Mouse (Mus musculus) E14TG2a.4 (cell line): ENCODE data around the gene Prex1.

Experiments used
- H3K27me3 ChIP-seq: 2 replicates; pipeline ENCODE4 v1.6.1; 2014; ENCODE audit warnings: low read length, control low read depth; ENCODE audit not compliant: insufficient read depth
- H3K36me3 ChIP-seq: 2 replicates; pipeline ENCODE4 v1.6.1; 2014; ENCODE audit warnings: low read length, control low read depth; ENCODE audit not compliant: insufficient read depth
- H3K4me1 ChIP-seq: replicated peaks from 2 replicates; pipeline ENCODE4 v1.6.1; 2014; ENCODE audit warnings: low read depth, low read length, control low read depth
- H3K4me3 ChIP-seq: replicated peaks from 2 replicates; pipeline ENCODE4 v1.5.1; 2014; ENCODE audit warnings: mild to moderate bottlenecking, low read length
- H3K9me3 ChIP-seq: 2 replicates; pipeline ENCODE4 v1.6.1; 2014; ENCODE audit warnings: low read length, control low read depth
- CTCF ChIP-seq: conservative IDR thresholded peaks from 2 replicates; pipeline ENCODE4 v1.5.1; 2014; ENCODE audit warnings: low read length
- NANOG ChIP-seq: IDR thresholded peaks from 2 replicates; pipeline ENCODE4 v1.6.1; 2014; ENCODE audit warnings: borderline replicate concordance, low read length, mixed read lengths
- POU5F1 ChIP-seq: IDR thresholded peaks from 2 replicates; pipeline ENCODE4 v1.6.1; 2014; ENCODE audit warnings: low read length, borderline replicate concordance

The Prex1 gene

DNA sequence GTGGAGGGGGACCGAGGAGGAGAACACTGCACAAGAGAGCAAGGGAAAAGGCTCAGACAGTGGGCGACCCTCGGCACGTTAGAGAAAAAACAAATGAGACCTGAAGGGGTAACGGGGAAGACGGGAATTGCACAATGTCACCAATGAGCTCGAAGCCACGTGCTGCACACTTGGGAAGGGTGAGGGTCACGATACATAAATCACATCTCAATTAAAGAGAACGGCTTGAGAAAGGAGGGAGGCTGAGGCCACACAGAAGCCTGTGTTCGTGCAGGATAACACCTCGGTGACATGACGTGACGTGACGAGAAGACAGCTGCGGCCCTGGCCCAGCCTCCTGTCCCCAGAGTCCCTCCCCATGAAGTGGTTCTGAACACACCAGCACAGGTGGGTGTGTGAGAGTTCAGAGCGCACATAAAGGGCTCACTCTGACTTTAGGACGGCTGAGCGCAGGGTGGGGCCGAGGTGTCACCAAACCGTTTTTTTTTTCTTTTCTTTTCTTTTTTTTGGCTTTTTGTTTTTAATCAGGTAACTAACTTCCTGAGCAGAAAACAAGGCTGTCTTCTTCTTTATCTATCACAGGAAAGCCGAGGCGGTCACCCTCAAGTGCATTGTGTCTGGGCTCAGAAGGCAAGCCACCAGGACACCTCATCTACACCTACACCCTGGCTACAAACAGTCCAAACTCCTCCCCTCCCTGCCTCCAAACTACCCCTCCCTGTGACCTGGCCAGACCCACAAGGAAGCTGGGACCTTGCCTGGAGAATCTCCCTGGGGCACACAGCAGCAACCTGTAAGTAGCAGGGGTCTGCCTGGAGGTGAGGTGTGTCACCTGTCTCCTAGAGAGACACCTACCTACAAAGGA lies 12.2 kb downstream of the Prex1 start:
- Histone ChIP-seq H3K27me3 (peaks cover 13% of the 10 kb centered on the region), H3K9me3 (peaks cover 14% of the 10 kb centered on the region), H3K36me3 (peaks cover 9% of the 10 kb centered on the region; the same call in 1 of the 2 replicates), H3K4me1 (peaks cover 31% of the 10 kb centered on the region), H3K4me3 (no peak overlapping the region)
- TF ChIP-seq POU5F1 (no peak), NANOG (no peak), CTCF (no peak)

DNA sequence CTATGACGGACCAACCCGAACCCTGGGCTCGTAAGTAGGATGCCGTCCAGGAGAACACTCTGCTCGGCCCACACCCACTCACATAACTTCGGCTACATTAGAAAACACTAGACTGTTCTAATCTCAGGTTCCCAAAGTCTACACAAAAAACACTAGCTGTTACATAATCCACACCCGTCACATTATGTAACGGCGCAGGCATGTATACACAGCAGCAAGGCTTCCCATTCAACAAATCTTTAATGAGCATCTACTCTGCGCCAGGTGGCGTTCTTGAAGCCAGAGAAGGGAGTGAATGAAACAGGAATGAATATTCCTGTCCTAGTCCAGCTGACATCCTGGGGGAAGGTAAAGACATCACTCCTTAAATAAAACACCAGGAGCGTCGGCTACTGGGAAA lies 12.9 kb downstream of the Prex1 start:
- Histone ChIP-seq H3K4me1 (peaks cover 31% of the 10 kb centered on the region), H3K27me3 (peaks cover 9% of the 10 kb centered on the region), H3K36me3 (peaks cover 9% of the 10 kb centered on the region; the same call in 1 of the 2 replicates), H3K9me3 (peaks cover 14% of the 10 kb centered on the region), H3K4me3 (peak overlapping the region; percentile 59)
- TF ChIP-seq POU5F1 (no peak), CTCF (no peak), NANOG (no peak)

DNA sequence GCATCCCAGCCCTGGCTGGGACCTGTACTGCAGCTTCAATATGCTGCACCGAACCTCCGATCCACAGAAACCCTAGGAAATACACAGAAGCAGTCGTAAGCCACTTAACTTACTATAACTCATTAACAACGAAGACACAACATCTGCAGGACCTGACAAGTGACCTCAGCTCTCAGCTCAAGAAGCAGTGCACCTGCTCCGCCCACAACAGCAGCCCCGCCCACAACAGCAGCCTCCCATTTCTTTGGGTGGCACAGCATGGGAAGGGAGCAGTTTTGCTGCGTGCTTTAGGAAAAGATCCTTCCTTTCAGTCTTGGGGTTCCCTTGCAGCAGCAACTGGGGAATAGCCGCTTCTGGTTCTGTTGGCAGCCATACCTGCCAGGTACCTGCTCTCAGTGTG lies 13.5 kb downstream of the Prex1 start:
- Histone ChIP-seq H3K9me3 (peaks cover 8% of the 10 kb centered on the region), H3K4me3 (peak overlapping the region; percentile 59), H3K4me1 (peaks cover 33% of the 10 kb centered on the region), H3K27me3 (peaks cover 4% of the 10 kb centered on the region; the same call in 1 of the 2 replicates), H3K36me3 (peaks cover 4% of the 10 kb centered on the region; the same call in 1 of the 2 replicates)
- TF ChIP-seq POU5F1 = no peak
- TF ChIP-seq CTCF = no peak
- no peak for TF ChIP-seq NANOG

DNA sequence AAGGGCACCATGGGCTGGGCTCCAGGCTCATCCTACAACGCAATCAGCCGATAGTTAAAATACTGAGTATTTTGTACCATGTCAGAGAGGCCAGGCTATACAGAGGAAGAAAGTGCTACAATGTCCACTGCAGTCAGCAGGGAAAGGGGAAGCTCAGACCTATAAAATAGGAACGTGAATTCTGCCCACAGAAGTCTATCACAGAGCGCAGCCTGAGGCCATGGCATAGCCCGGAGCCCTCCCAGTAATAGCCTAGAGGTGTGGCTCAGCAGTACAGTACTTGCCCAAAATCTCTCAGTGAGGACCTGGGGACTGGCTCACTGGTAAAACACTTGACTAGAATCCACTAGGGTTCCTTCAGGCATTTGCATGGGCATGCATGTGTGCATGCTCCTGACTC lies 14.1 kb downstream of the Prex1 start:
- H3K4me1 ChIP-seq = peaks cover 39% of the 10 kb centered on the region
- H3K9me3 ChIP-seq = peaks cover 2% of the 10 kb centered on the region
- H3K36me3 ChIP-seq = no peaks in the 10 kb centered on the region
- no peak for TF ChIP-seq POU5F1
- TF ChIP-seq CTCF = no peak
- no peak for TF ChIP-seq NANOG
- peaks cover 4% of the 10 kb centered on the region; the same call in 1 of the 2 replicates for H3K27me3 ChIP-seq
- 0 out of 2 replicates have a peak overlapping the region, but pooled peaks have one; percentile 59 for H3K4me3 ChIP-seq

DNA sequence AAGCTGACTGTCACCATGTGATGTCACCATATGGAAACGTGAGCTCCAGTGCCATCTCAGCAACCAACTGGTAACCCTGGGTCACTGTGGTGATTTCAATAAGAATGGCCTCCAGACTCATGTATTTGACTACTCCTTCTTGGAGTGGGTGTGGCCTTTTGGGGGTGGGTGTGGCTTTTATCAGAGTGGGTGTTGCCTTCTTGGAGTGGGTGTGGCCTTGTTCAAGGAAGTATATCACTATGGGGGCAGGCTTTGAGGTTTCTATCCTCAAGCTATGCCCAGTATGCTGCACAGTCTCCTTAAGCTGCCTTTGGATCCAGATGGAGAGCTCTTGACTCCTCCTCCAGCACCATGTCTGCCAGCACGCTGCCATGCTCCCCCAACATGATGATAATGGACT lies 19.0 kb downstream of the Prex1 start:
- Histone ChIP-seq H3K4me1 (peaks cover 48% of the 10 kb centered on the region), H3K27me3 (peaks cover 4% of the 10 kb centered on the region; the same call in 1 of the 2 replicates), H3K9me3 (no peaks in the 10 kb centered on the region), H3K36me3 (no peaks in the 10 kb centered on the region), H3K4me3 (no peak overlapping the region)
- TF ChIP-seq NANOG (no peak), CTCF (no peak), POU5F1 (no peak)

DNA sequence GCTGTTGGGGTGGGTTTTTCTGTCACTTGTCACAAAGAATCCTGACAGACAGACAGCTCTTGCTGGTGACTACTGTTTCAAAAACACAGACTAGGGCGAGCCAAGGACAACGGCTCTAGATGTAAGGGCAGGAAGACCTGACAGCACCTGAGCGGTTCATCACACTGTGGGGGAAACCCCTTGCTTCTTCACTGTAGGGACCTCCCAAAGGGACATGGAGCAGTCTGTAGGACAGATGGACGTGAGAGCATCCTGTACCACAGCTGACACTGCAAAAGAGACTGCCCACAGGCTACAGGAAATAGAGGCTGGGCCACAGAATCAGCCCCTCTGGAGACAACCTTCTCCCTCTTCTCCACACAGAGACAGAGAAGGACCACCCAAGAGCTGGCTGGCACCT lies 20.2 kb downstream of the Prex1 start:
- H3K27me3 ChIP-seq = peaks cover 4% of the 10 kb centered on the region; the same call in 1 of the 2 replicates
- no peaks in the 10 kb centered on the region for H3K9me3 ChIP-seq
- no peak overlapping the region for H3K4me3 ChIP-seq
- no peak for TF ChIP-seq NANOG
- no peak for TF ChIP-seq POU5F1
- no peak for TF ChIP-seq CTCF
- peaks cover 45% of the 10 kb centered on the region for H3K4me1 ChIP-seq
- H3K36me3 ChIP-seq = no peaks in the 10 kb centered on the region

DNA sequence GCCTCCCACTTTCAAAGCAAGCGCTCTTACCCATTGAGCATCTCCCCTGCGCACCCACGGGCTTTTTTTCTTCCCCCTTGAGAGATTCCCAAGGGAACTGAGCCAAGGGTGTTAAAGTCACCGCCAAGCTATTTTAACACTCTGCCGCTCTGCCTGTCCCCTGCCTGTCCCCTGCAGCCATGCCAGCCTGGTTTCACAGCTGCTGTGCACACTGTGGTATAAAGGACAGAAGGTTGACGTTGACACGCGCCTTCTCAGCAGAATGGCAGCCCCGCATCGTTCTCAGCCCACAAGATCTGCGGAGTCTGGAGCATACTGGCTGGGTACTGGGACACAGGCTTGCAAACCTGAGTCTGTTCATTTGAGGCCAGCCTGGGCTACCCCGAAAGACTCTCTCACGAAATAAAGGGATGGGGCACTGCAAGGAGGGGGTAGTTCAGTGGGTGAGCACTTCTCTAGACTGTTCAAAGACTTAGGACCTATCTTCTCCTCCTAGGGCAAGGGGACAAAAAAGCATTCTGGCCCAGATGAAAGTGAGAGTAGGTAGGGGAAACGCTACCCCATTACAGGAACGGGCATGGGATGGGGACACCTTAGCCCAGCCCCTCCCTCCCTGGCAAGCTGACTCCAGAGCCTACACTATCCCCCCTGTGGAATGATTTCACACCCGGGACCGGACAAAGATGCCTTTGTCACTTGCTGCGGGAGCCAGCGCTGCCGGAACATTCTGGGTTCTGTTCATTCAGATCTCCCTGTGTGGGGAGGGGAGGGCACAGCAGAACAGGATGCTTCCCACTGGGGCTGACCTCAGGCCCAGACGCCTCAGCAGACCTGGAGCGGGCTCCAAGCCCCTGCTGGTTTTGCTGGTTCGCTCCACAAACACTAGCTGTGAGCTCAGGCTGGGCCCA lies 21.8 kb downstream of the Prex1 start:
- H3K4me1 ChIP-seq = peaks cover 55% of the 10 kb centered on the region
- H3K27me3 ChIP-seq = no peaks in the 10 kb centered on the region
- H3K36me3 ChIP-seq = no peaks in the 10 kb centered on the region
- H3K9me3 ChIP-seq = no peaks in the 10 kb centered on the region
- H3K4me3 ChIP-seq = peak overlapping the region; percentile 20
- no peak for TF ChIP-seq NANOG
- no peak for TF ChIP-seq CTCF
- no peak for TF ChIP-seq POU5F1

DNA sequence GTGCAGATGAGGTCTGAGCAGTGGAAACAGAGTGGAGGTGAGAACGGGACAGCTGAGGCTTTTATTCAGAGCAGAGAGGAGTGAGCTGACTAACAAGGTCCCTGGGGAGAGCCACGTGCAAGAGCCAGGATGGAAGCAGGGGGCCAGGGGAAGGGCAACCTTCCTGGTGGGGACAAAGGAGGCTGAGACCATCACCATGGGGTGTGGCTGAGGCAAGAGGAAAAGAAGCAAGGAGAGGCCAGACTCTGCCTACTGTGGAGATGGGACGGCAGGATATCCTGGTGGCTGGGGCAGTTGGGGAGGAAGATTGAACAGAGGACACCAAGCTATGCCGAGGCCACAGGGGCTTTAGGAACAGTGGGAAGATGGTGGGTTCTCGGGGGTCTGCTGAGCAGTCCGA lies 26.7 kb downstream of the Prex1 start:
- H3K27me3 ChIP-seq = 0 out of 2 replicates have a peak, but pooled peaks cover 6% of the 10 kb centered on the region
- no peak overlapping the region for H3K4me3 ChIP-seq
- H3K9me3 ChIP-seq = no peaks in the 10 kb centered on the region
- H3K4me1 ChIP-seq = peaks cover 69% of the 10 kb centered on the region
- H3K36me3 ChIP-seq = no peaks in the 10 kb centered on the region
- TF ChIP-seq POU5F1 = no peak
- TF ChIP-seq CTCF = no peak
- no peak for TF ChIP-seq NANOG
